Mouse (Mus musculus): ENCODE measurements at regions not wholly inside any gene's neighbourhood (a gene's known extent, or its start where the extent isn't known, plus 50 kb on each side); places are given as distances from the start of the nearest gene placed in this dataset.

DNA sequence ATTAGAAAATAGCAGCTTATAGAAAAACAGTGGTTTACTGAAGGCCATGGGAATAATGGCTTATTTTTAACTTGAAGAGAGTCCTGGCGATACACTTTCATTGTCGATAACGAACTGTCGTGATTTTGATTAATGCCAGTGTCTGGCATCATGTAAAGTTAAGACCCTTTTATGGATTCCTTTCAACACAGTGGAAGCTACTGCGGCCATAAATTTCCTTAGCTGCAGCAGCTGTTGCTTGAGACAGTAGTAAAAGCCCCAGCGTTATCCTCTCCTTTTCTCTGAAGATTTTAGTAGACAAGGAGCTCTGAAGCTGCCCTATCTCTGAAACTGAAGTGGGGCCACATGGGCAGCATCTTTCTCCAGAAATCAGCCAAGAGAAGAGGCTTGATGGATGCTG, 175.2 kb downstream of the Pax3 start:
- TF ChIP-seq CTCF (IDR thresholded peaks at IDR 0.05; ENCODE audit: borderline replicate concordance, insufficient read depth, low read length) (no peak), POLR2A (IDR thresholded peaks at IDR 0.05; ENCODE audit: low read depth, low read length) (no peak)
